Mouse (Mus musculus) kidney, adult 8-10 months (tissue): ENCODE data around the gene Gpr153.

Experiments
- DNase-seq, 2 experiments: peaks; one replicate each; pipeline ENCODE4 v3.0.0; 2022

The Gpr153 gene

DNA sequence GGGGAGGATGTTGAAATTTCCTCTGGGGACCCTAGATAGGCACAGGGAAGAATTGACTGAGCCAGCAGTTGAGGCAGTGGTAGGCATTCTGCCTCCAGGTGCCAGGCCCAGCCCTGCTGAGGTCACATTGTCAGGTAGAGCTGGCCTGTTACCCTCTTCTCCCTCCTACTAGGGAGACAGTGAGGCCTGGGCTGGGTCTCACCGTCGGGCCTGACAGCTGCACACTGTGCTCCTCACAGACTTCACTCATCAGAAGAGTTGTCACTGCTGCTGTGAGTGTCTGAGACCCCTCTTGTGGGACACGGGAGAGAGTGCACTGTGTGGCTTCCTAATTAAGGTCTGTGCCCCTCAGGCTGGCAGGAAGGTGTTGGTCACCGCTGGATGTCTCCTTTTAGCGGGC lies 8.2 kb upstream of the Gpr153 start:
- no peak for DNase-seq

DNA sequence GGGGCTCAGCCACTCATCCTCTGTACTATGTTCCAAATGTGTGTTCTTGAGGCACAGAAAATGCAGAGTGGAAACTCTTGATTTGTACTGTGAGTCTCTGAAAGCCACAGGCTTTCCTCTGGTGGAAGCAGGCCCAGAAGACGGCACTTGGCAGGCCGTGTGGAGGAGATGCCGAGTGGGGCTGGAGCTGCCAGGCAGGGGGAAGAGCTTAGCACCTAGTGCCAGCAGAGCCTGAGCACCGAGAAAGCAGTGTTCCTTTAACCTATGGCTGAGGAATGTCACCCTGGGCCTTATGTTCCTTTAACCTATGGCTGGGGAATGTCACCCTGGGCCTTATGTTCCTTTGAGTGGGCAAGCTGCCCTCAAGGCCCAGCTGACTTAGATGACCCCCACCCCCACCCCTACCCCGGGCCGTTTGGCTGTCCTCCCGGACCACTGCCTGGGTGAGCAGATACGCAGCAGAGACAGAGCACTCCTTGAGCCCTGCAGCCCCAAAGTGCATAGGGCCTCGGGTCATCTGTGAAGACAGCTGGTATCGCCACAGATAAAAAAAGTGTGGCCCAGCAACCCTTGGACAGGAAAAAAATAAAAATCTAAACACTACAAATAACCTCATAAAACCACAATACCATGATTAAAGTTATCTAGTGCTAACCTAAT lies 7.7 kb upstream of the Gpr153 start:
- DNase-seq: no peak

GRCm38 (mm10) chr4:152267748-152268369 lies 6.2 kb upstream of the Gpr153 start:
- DNase-seq: no peak

- no peak for DNase-seq
Observed at GRCm38 (mm10) chr4:152269967-152270366, 4.1 kb upstream of the Gpr153 start.

DNA sequence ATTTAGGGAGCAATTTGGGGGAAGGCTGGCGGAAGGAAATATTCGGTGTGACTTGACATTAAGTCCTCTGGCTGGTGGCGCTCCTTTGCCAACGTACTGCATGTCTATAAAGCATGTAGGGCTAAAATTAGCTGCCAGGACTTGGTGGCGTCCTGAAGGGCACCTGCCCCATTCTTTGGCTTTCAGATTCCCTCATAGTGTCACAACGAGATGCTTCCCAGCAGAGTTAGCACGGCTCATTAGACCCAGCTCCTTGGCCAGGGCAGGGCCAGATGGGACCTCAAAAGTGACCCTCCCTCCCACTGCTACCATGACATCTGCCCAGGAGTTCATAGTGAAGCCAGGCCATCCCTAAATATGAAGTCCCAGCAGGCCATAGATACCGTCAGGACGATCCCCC lies 3.4 kb upstream of the Gpr153 start:
- DNase-seq: no peak

DNA sequence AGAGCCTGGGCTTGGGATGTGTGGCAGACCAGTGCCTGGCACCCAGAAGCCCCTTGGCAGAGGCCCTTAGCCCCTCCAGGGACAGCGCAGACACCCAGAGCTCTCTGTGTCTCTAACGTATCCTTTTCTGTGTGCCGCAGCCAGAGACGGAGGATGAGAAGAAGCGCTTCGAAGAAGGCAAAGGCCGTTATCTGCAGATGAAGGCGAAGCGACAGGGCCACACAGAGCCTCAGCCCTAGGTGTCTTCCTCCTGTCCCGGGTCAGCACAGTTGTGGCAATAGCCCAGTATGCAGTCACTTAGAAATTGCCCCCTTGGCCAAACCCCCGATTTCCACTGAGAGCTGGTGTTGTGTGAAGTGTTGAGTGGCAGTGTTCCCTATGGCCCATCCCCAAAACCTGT lies 2.7 kb upstream of the Gpr153 start:
- no peak for DNase-seq

GRCm38 (mm10) chr4:152272006-152272405 lies 2.0 kb upstream of the Gpr153 start:
- no peak for DNase-seq

DNA sequence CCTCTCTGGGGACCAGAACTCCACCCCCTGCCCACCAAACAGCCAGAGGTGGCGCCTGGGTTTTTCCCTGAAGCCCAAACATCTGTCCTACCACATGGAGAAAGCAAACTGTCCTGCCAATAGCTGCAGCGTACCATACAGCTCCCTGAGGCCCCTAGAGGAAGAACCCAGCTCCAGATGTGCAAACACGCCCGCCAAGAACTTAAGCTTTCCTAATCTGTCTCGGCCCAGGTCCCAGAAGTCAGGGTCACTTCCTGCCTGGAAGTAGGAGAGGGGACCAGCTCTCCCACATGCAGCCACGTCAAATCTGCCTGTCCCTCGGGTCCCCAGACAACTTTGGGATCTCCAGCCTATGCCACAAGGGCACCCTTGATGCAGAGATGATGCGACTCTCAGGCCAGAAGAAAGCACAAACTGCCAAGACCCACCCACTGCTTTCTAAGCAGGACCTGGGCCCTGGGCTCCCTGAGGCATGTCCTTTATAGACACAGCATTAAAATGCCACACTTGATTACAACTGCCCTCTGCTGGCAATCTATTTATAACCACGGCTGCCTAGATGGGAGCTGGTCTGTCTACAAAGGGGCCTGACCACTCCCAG lies 1.5 kb upstream of the Gpr153 start:
- peak in 1 of 2 experiments; percentile 36 for DNase-seq

- no peak for DNase-seq
Observed at GRCm38 (mm10) chr4:152273191-152273590, 841 bp upstream of the Gpr153 start.

GRCm38 (mm10) chr4:152274681-152275131 lies 674 bp downstream of the Gpr153 start:
- no peak for DNase-seq

- DNase-seq: no peak
Observed at GRCm38 (mm10) chr4:152276389-152277347, 2.6 kb downstream of the Gpr153 start.

GRCm38 (mm10) chr4:152277916-152278315 lies 3.9 kb downstream of the Gpr153 start:
- DNase-seq: no peak

DNA sequence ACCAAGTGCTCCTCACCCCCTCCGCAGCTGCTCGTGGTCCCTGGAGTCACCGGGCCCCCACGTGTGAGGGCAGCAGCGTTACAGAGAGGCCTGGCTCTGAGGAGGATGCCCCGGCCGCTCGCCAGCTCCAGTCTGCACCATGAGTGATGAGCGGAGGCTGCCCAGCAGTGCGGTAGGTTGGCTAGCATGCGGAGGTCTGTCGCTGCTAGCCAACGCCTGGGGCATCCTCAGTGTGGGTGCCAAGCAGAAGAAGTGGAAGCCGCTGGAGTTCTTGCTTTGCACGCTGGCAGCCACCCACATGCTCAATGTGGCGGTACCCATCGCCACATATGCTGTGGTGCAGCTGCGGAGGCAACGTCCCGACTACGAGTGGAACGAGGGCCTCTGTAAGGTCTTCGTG lies 5.0 kb downstream of the Gpr153 start:
- DNase-seq: no peak

- DNase-seq: no peak
Observed at GRCm38 (mm10) chr4:152281601-152282000, 7.6 kb downstream of the Gpr153 start.

GRCm38 (mm10) chr4:152282721-152283120 lies 8.7 kb downstream of the Gpr153 start:
- DNase-seq: no peak

GRCm38 (mm10) chr4:152283186-152283950 lies 9.3 kb downstream of the Gpr153 start:
- DNase-seq: peak; percentile 68 to 81

- peak; percentile 58 to 62 for DNase-seq
Observed at GRCm38 (mm10) chr4:152285505-152285904, 11.5 kb downstream of the Gpr153 start.

DNA sequence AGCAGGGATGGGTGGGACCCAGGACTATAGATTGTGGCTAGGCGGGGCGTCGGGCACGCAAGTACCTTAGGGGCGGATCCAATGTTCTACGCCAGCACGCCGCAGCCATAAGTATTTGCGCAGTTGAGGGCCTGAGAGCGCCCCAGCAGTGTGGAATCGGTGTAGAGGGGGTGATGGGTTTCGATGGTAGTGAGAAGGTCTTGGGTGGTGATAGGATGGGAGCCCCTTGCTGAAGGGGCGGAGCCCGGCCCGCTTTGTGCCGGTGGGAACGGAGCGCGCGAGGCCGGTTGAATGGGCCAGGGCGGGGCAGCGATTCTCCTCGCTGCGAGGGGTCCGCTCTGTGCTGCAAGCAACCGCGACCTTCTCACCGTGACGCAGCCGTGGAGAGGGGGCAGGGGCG lies 12.2 kb downstream of the Gpr153 start:
- DNase-seq: no peak

- peak; percentile 55 to 72 for DNase-seq
Observed at GRCm38 (mm10) chr4:152286887-152287286, 12.9 kb downstream of the Gpr153 start.

DNA sequence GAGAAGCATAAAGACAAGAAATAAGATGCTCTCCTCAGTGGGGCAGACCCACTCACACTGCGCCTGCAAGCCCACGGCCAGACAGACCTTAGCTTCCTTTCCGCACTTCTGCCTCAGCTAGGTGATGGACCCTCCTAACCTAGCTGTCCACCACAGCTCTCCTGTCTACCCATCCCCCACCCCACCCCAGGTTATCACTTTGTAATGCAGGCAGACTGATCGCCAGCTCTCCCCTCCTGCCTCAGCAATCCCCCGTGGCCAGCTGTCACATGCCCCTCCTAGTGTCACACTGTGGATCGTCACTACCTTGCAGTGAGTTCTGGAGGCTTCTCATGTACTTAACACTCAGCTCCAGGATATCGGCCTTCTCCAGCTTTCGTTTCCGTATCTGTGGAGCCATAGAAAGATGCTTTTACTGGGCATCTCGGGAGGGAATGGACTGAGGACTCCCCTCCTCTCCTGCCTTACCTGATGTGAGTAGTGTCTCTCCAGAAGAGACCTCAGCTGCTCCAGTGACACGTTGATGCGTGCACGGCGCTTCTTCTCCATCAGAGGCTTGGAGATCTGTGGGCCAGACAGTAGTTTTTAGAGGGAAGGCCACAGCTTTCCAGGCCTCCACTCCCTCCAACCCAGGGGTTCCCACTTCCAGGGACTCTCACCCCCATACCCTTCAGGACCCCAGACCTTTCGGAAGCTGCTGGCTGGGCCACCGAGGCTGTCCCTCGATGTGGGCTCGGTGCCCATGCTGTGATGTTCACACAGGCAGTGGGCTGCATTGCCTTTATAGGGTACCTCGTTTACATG lies 13.5 kb downstream of the Gpr153 start:
- DNase-seq: no peak

DNA sequence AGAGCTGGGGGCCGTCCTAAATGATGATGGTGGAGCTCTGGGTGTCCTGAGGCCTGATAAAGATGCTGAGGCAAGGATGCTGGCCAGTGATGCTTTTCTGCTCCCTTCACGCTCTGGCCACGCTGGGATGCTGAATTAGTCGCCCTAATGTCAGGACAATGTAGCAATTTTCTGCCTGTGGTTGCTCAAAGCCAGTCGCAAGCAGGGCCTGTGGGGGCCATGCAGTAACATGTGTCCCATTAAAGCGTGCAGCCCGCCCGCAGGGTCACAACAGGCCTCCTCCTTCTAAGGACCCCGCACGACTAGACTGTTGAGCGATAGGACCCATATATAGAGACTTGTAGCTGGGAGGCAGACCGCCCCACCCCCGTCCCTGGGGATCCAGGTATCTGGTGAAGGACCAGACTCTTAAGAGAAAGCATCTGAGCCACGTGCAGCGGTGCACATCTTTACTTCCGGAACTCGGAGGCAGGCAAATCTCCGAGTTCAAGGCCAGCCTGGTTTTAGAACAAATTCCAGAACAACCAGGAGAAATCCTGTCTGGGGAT lies 14.4 kb downstream of the Gpr153 start:
- DNase-seq: no peak
